Mouse (Mus musculus) cerebellum, adult 9-11 months (tissue): Measurements from ENCODE around the gene Hydin.
A peak's percentile ranks its signal among the peaks of the same experiment; 100 is the strongest.
"Not testable (repeated sequence)": the region's sequence is repeated elsewhere in the genome, so short reads cannot be mapped to it uniquely, and the experiment has no call there.

Source experiments
- DNase-seq: peaks from one replicate; pipeline ENCODE4 v3.0.0; 2022

The Hydin gene

DNA sequence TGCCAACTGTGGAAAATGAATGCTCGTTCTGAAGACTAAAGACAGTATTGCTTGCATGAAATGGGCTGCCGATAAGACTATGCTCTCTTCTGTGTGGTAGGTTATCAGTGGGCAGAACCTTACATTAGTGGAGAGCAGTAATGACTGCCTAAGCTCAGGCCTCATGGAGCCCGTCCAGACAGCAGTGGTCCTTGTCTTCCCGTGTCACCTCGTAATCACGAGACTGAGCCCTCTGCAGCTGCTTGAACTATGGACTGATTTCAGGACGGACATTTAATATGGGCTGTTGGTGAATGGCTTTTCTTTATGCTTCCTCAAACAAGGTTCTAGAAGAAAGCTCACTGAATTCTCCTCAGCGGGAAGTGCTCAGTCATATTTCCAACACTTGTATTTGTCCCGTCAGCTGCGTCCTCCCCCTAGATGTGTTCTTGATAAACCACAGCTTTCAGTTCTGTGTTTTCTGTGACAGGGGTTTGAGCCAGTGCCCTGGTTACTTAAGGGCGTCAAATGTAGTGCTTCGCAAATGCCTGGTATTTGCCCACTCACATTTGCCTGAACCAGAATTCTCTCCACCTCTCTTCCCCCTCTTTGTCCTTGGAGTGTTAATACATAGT lies 73.4 kb downstream of the Hydin start:
- no peak for DNase-seq

DNA sequence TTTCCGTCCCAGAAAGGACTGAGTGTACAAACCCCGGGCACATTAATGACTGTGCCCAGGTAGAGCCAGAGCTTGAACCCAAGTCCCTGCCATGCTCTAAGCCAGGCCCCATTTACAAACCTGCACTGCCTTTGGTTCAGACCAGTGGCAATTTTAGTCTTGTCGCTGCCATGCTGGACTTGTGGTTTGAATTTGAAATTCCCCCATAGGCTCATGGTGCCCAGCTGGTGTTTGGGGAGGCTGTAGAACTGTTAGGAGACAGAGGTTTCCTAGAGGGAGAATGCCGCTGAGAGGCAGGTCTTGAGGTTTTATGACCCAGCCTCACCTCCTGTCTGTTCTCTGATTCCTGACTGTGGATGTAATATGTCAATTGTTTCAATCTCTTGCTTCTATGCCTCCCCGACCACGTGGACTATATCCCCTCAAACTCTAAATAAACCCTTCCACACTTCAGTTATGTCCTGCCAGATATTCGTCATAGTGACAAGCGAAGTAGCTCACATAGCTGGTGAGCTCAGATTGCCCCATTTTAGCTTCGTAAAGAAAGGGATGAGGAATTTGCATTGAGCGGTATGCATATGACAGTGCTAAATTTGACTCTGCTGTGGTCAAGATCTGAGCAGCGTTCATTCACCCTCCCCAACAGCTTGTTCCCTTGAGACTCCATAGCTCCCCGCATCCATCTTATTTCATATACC lies 79.1 kb downstream of the Hydin start:
- DNase-seq = no peak

DNA sequence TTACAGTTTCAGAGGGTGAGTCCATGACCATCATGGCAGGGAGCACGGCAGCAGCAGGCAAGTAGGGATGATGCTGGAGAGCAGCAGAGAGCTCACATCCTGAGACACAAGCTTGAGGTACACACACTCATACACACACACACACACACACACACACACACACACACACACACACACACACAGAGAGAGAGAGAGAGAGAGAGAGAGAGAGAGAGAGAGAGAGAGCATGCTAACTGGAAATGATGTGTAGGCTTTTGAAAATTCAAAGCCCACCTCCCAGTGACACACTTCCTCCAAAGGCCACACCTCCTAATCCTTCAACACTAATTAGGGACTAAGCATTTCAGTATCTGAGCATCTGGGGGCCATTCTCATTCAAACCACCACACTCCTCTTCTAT lies 80.1 kb downstream of the Hydin start:
- no peak for DNase-seq

DNA sequence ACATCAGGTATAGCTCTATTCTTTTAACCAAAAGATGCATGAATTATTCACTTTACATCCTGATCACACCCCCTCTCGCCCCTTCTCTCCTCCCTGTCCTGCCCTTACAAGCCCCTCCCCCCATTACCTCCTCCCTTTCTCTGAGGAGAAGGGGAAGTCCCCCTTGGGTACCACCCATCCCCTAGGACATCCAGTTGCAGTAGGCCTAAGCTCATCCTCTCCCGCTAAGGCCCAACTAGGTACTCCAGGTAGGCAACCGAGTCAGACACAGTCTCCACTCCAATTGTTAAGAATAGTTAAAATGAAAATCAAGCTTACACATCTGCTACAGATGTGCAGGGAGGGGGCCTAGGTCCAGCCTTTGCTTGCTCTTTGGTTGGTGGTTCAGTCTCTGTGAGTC lies 83.9 kb downstream of the Hydin start:
- no peak for DNase-seq

DNA sequence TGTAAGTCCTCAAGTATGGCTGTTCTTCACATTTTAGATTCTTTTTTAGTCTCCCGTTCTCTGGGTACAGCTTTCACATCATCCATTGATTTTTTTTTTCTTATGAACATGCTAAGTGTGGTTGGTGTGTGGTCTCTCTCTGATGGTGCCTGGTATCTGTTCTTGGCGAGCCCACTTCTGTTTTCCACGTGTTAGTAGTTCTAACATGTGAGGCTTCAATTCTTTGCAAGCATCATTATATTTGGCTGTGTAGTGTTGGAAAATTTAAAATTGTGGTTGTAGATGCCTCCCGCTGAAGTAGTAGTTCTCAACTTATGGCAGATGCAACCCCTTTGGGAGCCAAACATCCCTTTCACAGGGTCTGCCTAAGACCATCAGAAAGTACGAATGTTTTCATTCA lies 85.1 kb downstream of the Hydin start:
- DNase-seq = no peak

DNA sequence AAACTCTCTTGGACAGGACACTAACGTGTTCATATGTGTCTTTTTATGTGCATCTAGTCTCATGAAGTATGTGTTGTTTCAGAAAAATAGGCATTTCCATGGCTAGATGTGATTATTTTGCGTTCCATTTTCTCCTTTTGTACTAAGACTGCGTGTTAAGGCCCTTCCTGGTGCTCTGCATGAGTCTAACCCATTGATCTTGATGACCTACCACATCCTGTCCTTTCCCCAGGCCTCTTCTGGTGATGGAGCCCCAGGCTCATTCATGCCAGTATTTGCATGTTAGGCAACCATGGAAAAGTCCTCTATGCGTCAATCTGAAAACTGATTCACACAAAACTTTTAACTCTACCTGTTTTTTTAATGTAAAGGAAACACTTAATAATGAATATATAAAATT lies 96.2 kb downstream of the Hydin start:
- DNase-seq = no peak

DNA sequence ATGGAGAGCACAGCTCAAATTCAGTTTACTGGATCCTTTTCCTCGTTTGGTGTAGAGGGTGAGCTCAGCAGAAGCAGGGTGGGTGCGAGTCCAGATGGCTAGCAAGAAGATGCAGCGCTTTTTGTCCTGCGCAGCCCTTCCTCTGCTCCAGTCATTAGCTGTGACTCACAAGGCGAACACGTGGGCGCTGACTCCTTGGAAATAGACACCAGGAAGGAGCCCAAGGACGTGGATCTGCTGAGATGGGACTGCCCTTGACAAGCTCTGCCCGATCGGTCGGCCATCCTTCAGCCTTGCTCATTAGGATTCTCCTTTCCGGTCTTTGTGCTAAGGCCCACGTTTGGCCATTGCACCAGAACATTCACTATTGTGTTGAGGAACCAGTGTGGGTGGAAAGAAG lies 106.1 kb downstream of the Hydin start:
- no peak for DNase-seq

DNA sequence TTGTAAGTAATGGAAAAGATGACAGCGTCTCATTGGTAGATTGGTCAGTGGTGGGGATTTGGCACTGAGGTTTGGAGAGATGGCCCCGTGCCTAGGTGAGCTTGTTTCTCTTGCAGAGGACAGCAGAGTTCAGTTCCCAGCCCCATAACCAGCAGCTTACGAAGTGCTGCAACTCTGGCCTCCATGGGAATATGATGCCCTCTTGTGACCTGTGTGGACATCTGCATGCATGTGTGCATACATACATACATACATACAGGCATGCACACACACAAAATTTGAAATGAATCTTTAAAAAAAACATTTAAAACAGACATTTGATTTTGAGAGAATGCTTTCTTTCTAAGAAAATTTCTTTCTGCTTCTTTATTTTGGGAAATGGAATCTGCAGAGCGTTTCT lies 106.9 kb downstream of the Hydin start:
- DNase-seq = no peak

DNA sequence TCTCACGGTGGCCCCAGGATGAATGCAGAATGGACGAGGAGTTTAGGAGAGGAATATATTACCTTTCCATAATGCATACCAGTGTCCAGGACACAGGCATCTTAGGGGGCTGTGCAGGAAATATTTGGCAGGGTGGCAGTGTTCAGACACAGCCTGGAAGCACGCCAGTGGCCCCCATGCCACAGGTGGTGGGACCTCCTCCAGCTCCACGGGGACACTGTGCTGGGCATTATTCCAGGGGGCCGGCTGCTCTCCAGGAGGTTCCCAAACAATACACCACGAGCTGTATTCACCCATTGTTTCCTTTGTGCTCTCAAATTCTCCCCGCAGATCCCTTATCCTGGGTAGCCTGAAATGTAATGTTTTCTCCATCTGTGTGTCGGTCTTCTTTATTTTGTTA lies 116.0 kb downstream of the Hydin start:
- no peak for DNase-seq

DNA sequence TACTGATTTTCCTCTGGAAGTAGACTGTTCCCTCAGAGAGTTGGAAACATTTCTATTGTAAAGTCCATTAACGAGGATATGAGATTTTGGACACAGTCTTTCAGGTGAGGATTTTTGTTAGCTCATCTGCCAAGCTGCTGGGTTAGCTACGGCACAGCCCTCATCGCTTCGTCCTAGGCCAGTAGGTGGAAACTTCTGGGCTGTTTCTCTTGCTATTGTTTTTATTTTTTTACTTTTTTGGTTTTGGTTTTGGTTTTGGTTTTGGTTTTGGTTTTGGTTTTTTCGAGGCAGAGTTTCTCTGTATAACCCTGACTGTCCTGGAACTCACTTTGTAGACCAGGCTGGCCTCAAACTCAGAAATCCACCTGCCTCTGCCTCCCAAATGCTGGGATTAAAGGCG lies 117.9 kb downstream of the Hydin start:
- DNase-seq = not testable (repeated sequence)

DNA sequence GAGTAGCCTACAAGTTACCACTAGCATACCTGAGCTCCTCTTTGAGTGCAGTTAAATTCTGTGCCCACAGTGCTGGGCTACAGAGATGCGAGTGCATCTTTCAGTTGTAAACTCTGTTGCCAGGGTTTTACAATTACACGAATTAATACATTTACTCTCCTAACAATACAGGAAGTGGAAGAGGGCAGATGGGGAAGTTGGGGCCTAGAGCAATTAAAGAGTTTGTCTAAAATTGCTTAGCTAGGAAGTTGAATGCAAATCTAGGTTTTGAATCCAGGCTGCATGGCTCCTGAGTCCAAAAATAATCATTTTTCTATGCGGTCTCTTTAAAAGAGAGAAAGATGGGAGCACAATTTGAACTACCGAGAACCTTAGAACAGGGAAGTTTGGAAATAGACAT lies 128.9 kb downstream of the Hydin start:
- DNase-seq = no peak

DNA sequence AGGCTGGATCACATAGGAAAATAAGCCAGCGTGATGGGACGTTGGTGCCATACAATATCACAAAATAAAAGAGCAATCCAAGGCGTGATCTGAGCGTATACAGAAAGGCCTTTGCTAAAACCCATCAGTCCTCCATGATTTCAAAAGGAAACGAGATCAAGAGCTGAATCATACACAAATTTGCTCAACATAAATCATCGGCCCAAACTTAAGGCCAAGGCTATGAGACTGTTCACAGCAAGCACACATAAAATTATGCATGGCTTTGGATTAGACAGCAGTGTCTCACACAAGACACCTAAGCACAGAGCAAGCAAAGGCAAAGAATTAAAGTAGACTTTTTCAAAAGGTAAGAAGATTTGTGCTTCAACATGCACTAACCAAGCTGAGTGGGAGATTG lies 133.8 kb downstream of the Hydin start:
- DNase-seq = no peak

DNA sequence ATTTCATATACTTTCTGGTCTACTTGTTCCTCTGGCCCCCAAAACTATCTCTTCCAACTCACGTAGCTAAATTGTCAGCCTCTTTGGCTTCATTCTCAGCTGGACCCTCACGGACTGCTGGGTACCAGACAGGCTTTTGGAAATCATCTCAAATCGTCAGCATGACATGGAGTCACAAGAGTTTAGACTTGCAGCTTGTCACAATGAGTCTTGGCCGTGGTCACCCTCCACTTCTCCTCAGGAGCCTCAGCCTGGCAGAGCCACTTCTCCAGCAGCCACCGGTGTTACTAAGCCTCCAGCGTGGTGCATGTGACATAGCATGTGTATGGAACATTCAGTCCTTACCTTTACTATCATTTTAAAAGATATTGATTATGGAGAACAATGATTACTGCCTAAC lies 135.5 kb downstream of the Hydin start:
- no peak for DNase-seq

DNA sequence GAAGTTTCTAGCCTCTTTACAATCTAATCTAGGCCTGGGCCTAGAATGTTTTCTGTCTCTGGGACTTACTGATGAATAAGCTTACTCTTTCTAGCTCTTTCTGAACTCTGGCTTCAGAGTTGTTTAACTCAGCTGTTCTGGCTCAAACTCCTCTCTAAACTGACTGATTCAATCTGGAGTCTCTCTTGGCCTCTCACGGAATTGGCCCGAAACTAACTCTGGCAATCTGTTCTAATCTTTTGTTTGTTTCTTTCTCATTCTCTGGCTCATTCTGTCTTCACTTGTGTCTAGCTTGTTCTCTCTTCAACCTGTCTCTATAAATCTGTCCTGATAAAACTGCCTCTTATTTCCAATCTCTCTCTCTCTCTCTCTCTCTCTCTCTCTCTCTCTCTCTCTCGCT lies 137.7 kb downstream of the Hydin start:
- DNase-seq = no peak

DNA sequence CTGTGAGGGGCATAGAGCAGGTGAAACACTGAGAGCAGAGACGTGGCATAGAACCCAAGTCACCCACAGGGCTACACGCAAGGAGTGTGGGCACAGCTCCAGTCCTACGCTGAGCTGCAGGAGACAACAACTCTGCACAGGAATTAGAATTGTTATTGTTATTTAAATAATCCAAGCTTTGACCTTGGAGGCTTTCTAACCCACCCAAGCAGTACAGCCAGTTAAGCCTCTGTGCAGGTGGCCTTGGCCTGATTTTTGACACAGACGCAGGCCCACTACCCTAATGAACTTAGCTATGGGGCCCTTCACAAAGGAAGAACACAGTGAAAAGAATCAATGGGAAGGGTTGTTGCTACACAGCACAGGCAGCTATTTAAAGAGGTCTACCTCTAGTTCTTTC lies 148.3 kb downstream of the Hydin start:
- no peak for DNase-seq

DNA sequence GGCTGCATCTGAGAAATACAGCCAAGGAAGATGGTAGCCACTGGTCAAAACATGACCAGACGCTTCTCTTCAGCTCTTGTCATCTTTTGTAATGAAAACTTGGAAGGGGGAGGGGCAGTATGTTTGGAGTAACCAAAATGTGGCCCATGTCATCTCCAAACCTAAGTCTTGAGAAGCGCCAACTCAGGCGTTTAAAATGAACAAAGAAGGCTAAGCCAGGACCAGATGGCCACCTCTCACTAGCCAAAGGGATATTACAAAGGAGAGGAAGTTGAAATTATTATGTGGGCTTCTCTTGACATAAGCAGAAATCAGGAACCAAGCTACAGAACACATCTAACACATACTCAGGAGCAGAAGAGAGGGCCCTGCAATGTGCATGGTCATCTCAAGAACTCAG lies 150.2 kb downstream of the Hydin start:
- DNase-seq = no peak

DNA sequence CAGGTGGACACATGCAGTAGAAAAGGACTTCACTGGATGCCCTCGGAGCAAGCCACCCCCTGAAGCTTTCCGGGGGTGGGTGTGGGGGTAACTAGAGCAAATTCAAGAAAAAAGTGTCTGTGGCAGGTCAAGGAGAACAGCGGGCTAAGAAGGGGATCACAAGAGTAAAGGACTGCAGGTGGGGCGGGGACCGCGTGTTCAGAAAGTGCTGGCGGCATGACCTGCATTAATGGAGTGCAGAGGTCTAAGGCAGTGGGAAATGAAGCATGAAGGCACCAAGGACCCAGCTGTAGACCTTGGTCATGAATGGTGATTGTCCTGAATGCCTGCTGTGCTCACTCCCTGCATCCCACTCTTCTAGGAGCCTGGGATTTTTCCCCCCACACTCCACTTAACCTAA lies 151.0 kb downstream of the Hydin start:
- DNase-seq = no peak

DNA sequence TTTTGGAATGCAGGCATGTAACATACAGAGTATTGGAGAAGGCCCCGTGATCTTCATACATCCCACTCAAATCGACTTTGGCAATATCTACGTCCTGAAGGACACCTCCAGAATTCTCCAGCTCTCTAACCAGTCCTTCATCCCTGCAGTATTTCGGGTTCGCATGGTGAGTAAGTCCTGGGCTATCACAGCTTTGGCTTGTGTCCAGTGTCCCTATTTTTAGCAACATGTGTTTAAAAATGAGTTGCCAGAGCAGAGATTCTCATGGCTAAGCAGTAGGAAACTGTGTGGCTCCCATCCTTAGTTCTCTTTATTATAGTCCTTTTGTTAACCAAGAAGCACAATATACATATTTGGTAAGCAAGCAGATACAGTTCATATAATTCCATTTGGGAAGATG lies 152.9 kb downstream of the Hydin start:
- DNase-seq = no peak

DNA sequence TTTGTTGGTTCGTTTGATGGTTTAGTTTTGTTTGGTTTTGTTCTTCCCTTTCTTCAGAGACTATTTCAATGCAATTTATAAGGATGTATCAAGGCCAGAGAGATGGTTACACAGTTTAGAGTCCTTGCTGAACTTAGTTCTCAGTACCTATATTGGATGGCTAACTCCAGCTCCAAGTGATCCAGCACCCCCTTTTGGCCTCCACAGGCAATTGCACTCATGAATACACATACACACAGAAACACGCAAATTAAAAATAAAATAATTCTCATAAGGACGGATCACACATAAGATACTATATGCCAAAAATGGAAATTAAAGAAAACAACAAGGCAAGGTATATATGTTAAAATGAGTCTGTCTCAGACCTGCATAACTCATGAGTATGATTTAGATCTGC lies 153.4 kb downstream of the Hydin start:
- no peak for DNase-seq

DNA sequence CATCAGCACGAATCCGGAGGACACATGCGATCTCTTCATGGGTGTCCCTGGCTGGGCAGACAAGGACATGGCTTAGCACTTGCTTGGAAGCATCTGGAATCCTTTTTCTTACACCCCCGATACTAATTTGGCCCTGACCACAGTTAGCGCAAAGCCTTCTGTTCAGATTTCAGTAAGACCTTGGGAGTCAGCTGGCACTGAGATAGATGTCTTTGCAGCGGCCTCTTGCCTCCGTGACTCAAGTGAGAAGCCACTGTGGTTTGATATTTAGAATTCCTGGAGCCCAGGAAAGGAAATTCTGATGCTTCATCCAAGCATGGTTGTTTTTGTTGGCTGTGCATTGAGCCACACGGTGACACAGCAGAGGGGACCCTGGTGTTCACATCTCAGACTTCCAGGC lies 157.4 kb downstream of the Hydin start:
- DNase-seq = no peak

DNA sequence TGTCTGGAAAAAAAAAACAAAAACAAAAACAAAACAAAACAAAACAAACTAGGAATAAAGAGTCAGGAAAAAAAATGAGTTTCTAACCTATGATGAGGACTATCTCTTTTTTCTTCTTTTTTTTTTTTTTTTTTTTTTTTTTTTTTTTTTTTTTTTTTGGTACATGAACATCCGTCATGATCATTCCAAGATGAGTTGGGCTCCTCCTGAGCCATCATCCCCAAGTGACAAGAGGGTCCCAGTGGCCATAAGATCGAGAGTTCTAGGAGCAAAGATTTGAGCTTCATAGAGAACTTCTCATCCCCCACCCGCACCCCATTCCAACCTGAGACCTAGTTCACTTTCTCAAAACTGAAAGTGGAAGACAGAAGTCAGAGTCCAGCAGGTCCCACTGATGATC lies 164.6 kb downstream of the Hydin start:
- DNase-seq = no peak

DNA sequence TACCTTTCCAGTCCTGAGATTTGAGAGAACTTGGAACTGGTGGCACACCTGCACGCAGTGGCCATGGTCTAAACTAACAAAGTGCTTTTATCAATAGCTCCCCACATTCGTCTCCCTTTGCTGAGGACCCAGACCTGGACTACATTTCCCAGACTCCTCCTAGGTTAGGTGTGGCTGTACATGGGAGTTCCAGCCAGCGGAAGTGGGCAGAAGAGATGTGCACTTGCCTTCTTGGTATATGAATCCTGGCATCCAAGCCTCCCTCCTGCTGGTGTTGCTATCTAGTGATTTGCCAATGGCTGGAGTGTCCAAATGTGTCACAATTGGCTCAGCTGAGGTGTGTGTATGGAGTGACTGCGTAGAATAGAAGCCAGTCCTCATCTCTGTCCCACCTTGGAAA lies 173.8 kb downstream of the Hydin start:
- peak; percentile 24 for DNase-seq

DNA sequence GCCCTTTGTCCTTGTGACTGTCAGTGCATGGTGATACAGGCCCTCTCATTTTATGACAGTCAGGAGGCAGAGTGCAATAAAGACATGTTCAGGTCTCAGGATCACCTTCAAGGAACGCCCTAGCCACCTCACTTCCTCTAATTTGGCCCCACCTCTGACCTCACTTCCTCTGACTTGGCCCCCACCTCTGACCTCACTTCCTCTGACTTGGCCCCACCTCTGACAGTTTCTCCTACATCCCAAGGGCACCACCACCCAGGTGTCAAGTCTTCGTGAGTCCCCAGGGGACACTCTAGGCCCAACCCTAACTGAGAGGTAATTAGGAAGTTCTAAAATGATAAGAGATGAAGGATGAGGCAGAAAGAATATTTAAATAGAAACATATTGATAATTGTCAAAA lies 177.5 kb downstream of the Hydin start:
- no peak for DNase-seq

DNA sequence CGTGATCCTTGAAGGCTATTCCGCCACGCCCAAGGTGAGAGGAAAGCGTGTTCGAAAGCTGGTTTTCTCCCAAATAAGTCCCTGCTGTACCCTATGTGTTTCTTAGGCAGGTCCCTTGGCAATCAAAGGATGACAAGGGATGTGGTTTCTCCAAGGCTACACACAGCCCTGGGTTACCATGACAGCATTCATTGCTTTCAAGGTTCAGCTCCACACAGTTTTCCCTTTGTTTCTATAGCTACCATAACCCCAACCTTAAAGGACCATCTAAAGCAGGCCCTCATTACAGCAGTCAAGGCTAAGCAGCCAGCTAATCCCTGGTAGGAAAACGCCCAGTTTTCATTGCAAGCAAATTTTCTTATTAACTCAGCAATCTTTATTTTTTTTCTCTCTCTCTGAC lies 183.7 kb downstream of the Hydin start:
- DNase-seq = no peak

DNA sequence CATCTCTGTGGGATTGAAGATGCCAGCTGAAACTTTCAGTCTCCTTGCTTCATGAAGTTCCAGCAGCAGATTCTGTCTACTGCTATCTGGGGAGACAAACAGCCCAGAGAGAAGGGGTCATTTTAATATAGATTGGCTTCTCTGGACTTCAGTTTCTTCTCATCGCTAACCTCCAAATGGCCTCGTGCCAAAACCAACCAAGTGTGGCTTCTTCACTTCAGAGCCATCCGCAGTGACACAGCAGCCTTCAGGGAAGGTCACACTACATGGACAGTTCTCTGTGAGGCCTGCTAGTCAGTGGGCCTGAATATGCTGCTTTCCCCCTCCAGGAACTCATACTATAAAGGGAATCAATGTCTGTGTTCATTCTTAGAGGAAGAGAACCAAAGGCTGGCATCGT lies 187.7 kb downstream of the Hydin start:
- DNase-seq = no peak
